Mouse (Mus musculus) small intestine, adult 2 months (tissue): ENCODE data around the gene Il34.

ENCODE experiments used
- CTCF ChIP-seq: fragments of 200-500 bp; IDR thresholded peaks from 2 replicates; pipeline ENCODE4 v1.5.1; 2012; ENCODE audit warnings: low read depth, mild to moderate bottlenecking, control low read depth, inconsistent platforms, low read length, moderate library complexity, mixed read lengths; ENCODE audit not compliant: insufficient replicate concordance, insufficient read length; ENCODE audit errors: extremely low read depth
- POLR2A ChIP-seq: fragments of 200-500 bp; IDR thresholded peaks from 2 replicates; pipeline ENCODE4 v1.6.1; 2012; ENCODE audit warnings: low read depth, mild to moderate bottlenecking, control low read depth, inconsistent platforms, low read length, moderate library complexity

- TF ChIP-seq POLR2A (no peak), CTCF (no peak)
These were observed 38.5 kb downstream of the Il34 start for GRCm38 (mm10) chr8:110767261-110767660.
